Mouse (Mus musculus): Measurements from ENCODE around the gene Methig1. TPM values are rescaled to one million over a fixed set of nuclear protein-coding genes. Genes with fewer than 3 reads are reported as not detected.

Methig1 gene
- polyA plus RNA-seq, 1 experiment from 2014 or later = 0.15 TPM

DNA sequence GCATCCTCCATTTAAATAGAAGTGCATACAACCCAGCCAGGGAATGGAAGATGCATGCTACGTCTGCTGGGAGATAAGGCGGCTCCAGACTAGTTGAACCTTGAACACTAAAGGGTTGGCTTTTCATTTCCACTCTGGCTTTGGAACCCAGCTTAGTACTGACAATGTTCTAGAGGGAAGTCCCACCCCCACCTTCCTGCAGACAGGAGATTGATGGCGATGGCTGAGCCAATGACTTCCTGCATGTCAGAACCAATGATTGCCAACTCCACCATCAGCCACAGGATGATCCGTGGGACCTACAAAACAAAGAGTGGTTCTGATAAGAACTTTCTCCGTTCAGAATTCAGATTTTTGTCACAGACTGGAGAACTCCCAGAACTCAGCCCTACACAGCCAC, 53.1 kb downstream of the Methig1 start:
- Histone ChIP-seq H3K36me3 (replicated peaks; ENCODE audit: control insufficient read depth, insufficient read depth, low read depth, low read length) (peaks cover 3% of the 10 kb centered on the region; the same call in 1 of the 2 replicates), H3K27me3 (ENCODE audit: control insufficient read depth, insufficient read depth, low read length) (no peaks in the 10 kb centered on the region), H3K4me2 (ENCODE audit: low read depth, low read length) (no peak overlapping the region), H3K27ac (replicated peaks; ENCODE audit: low read depth, low read length) (no peak overlapping the region), H3K9ac (replicated peaks; ENCODE audit: low read length) (no peak overlapping the region), H3K9me3 (replicated peaks; ENCODE audit: control insufficient read depth, low read length) (no peaks in the 10 kb centered on the region), H3K4me1 (ENCODE audit: control insufficient read depth, insufficient read depth, low read length) (no peaks in the 10 kb centered on the region), H3K4me3 (ENCODE audit: low read depth, low read length) (no peak overlapping the region)
- no peak for ATAC-seq (replicated peaks; ENCODE audit: insufficient number of reproducible peaks, low FRiP score, low TSS enrichment, low read depth)
- 84% methylated on average over 5 of the region's 5 CpGs for WGBS
- no peak for DNase-seq (ENCODE audit: low spot score)

GRCm38 (mm10) chr15:100410918-100411672, 58.1 kb downstream of the Methig1 start:
- no peak for ATAC-seq (replicated peaks; ENCODE audit: insufficient number of reproducible peaks, low FRiP score, low TSS enrichment, low read depth)
- WGBS = 66% methylated on average over 14 of the region's 14 CpGs
- Histone ChIP-seq H3K36me3 (replicated peaks; ENCODE audit: control insufficient read depth, insufficient read depth, low read depth, low read length) (no peaks in the 10 kb centered on the region; the same call in 1 of the 2 replicates), H3K27ac (replicated peaks; ENCODE audit: low read depth, low read length) (no peak overlapping the region), H3K9me3 (replicated peaks; ENCODE audit: control insufficient read depth, low read length) (no peaks in the 10 kb centered on the region), H3K27me3 (ENCODE audit: control insufficient read depth, insufficient read depth, low read length) (no peaks in the 10 kb centered on the region), H3K4me1 (ENCODE audit: control insufficient read depth, insufficient read depth, low read length) (no peaks in the 10 kb centered on the region), H3K4me2 (ENCODE audit: low read depth, low read length) (no peak overlapping the region), H3K4me3 (ENCODE audit: low read depth, low read length) (no peak overlapping the region), H3K9ac (replicated peaks; ENCODE audit: low read length) (no peak overlapping the region)
- peak; percentile 14 for DNase-seq (ENCODE audit: low spot score)

- Histone ChIP-seq H3K27ac (replicated peaks; ENCODE audit: low read depth, low read length) (no peak overlapping the region), H3K4me3 (ENCODE audit: low read depth, low read length) (no peak overlapping the region), H3K36me3 (replicated peaks; ENCODE audit: control insufficient read depth, insufficient read depth, low read depth, low read length) (no peaks in the 10 kb centered on the region; the same call in 1 of the 2 replicates), H3K9ac (replicated peaks; ENCODE audit: low read length) (no peak overlapping the region), H3K27me3 (ENCODE audit: control insufficient read depth, insufficient read depth, low read length) (no peaks in the 10 kb centered on the region), H3K4me1 (ENCODE audit: control insufficient read depth, insufficient read depth, low read length) (no peaks in the 10 kb centered on the region), H3K4me2 (ENCODE audit: low read depth, low read length) (no peak overlapping the region), H3K9me3 (replicated peaks; ENCODE audit: control insufficient read depth, low read length) (no peaks in the 10 kb centered on the region)
- no peak for DNase-seq (ENCODE audit: low spot score)
- 85% methylated on average over 5 of the region's 5 CpGs for WGBS
- no peak for ATAC-seq (replicated peaks; ENCODE audit: insufficient number of reproducible peaks, low FRiP score, low TSS enrichment, low read depth)
Measured at GRCm38 (mm10) chr15:100411731-100412130, 58.8 kb downstream of the Methig1 start.

GRCm38 (mm10) chr15:100413306-100413705, 60.4 kb downstream of the Methig1 start:
- H3K36me3 ChIP-seq (replicated peaks; ENCODE audit: control insufficient read depth, insufficient read depth, low read depth, low read length) = no peaks in the 10 kb centered on the region; the same call in 1 of the 2 replicates
- DNase-seq (ENCODE audit: low spot score) = no peak
- H3K9ac ChIP-seq (replicated peaks; ENCODE audit: low read length) = no peak overlapping the region
- H3K4me3 ChIP-seq (ENCODE audit: low read depth, low read length) = no peak overlapping the region
- ATAC-seq (replicated peaks; ENCODE audit: insufficient number of reproducible peaks, low FRiP score, low TSS enrichment, low read depth) = no peak
- no peaks in the 10 kb centered on the region for H3K9me3 ChIP-seq (replicated peaks; ENCODE audit: control insufficient read depth, low read length)
- H3K4me2 ChIP-seq (ENCODE audit: low read depth, low read length) = no peak overlapping the region
- WGBS = 86% methylated on average over 4 of the region's 5 CpGs
- H3K27ac ChIP-seq (replicated peaks; ENCODE audit: low read depth, low read length) = no peak overlapping the region
- H3K4me1 ChIP-seq (ENCODE audit: control insufficient read depth, insufficient read depth, low read length) = peaks cover 2% of the 10 kb centered on the region; the same call in 1 of the 2 replicates
- no peaks in the 10 kb centered on the region for H3K27me3 ChIP-seq (ENCODE audit: control insufficient read depth, insufficient read depth, low read length)

- Histone ChIP-seq H3K27me3 (ENCODE audit: control insufficient read depth, insufficient read depth, low read length) (no peaks in the 10 kb centered on the region), H3K4me3 (ENCODE audit: low read depth, low read length) (no peak overlapping the region), H3K36me3 (replicated peaks; ENCODE audit: control insufficient read depth, insufficient read depth, low read depth, low read length) (no peaks in the 10 kb centered on the region; the same call in 1 of the 2 replicates), H3K4me2 (ENCODE audit: low read depth, low read length) (no peak overlapping the region), H3K9ac (replicated peaks; ENCODE audit: low read length) (no peak overlapping the region), H3K9me3 (replicated peaks; ENCODE audit: control insufficient read depth, low read length) (no peaks in the 10 kb centered on the region), H3K27ac (replicated peaks; ENCODE audit: low read depth, low read length) (no peak overlapping the region), H3K4me1 (ENCODE audit: control insufficient read depth, insufficient read depth, low read length) (peaks cover 2% of the 10 kb centered on the region; the same call in 1 of the 2 replicates)
- DNase-seq (ENCODE audit: low spot score) (no peak), ATAC-seq (replicated peaks; ENCODE audit: insufficient number of reproducible peaks, low FRiP score, low TSS enrichment, low read depth) (no peak)
- 71% methylated on average over 4 of the region's 4 CpGs for WGBS
Measured at GRCm38 (mm10) chr15:100414011-100414410, 61.1 kb downstream of the Methig1 start.

DNA sequence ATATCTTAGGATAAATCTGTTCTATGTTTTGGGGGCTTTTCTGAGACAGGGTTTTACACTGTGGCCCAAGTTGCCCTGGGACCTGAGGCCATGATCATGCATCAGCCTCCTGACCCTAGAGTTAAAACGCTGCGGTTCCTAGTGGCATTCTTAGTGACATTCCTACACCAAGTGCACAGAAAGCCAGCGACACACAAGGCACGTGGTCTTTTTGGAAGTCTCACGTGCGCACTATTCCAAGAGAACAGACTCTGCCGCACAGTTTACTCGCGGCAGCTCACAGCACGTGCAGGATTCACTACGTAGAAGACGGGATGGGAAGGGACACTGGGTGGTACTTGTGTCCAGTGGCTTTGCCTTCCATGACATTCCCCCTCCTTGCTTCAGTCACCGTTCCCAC, 62.0 kb downstream of the Methig1 start:
- WGBS = 91% methylated on average over 13 of the region's 13 CpGs
- no peak for ATAC-seq (replicated peaks; ENCODE audit: insufficient number of reproducible peaks, low FRiP score, low TSS enrichment, low read depth)
- H3K27me3 ChIP-seq (ENCODE audit: control insufficient read depth, insufficient read depth, low read length) = no peaks in the 10 kb centered on the region

GRCm38 (mm10) chr15:100415684-100416083, 62.7 kb downstream of the Methig1 start:
- 93% methylated on average over 8 of the region's 8 CpGs for WGBS
- Histone ChIP-seq H3K36me3 (replicated peaks; ENCODE audit: control insufficient read depth, insufficient read depth, low read depth, low read length) (no peaks in the 10 kb centered on the region; the same call in 1 of the 2 replicates), H3K4me1 (ENCODE audit: control insufficient read depth, insufficient read depth, low read length) (peaks cover 2% of the 10 kb centered on the region; the same call in 1 of the 2 replicates), H3K9me3 (replicated peaks; ENCODE audit: control insufficient read depth, low read length) (no peaks in the 10 kb centered on the region), H3K4me2 (ENCODE audit: low read depth, low read length) (no peak overlapping the region), H3K27me3 (ENCODE audit: control insufficient read depth, insufficient read depth, low read length) (no peaks in the 10 kb centered on the region), H3K4me3 (ENCODE audit: low read depth, low read length) (no peak overlapping the region), H3K9ac (replicated peaks; ENCODE audit: low read length) (no peak overlapping the region), H3K27ac (replicated peaks; ENCODE audit: low read depth, low read length) (no peak overlapping the region)
- DNase-seq (ENCODE audit: low spot score) (no peak), ATAC-seq (replicated peaks; ENCODE audit: insufficient number of reproducible peaks, low FRiP score, low TSS enrichment, low read depth) (no peak)

More for the DNA sequence above, 62.0 kb downstream of the Methig1 start:
- H3K9me3 ChIP-seq (replicated peaks; ENCODE audit: control insufficient read depth, low read length) = no peaks in the 10 kb centered on the region
- no peak overlapping the region for H3K4me2 ChIP-seq (ENCODE audit: low read depth, low read length)
- DNase-seq (ENCODE audit: low spot score) = no peak
- H3K4me1 ChIP-seq (ENCODE audit: control insufficient read depth, insufficient read depth, low read length) = peaks cover 2% of the 10 kb centered on the region; the same call in 1 of the 2 replicates
- no peak overlapping the region for H3K9ac ChIP-seq (replicated peaks; ENCODE audit: low read length)
- no peaks in the 10 kb centered on the region; the same call in 1 of the 2 replicates for H3K36me3 ChIP-seq (replicated peaks; ENCODE audit: control insufficient read depth, insufficient read depth, low read depth, low read length)
- no peak overlapping the region for H3K27ac ChIP-seq (replicated peaks; ENCODE audit: low read depth, low read length)
- H3K4me3 ChIP-seq (ENCODE audit: low read depth, low read length) = no peak overlapping the region

- ATAC-seq (replicated peaks; ENCODE audit: insufficient number of reproducible peaks, low FRiP score, low TSS enrichment, low read depth) = no peak
Measured at GRCm38 (mm10) chr15:100417854-100418450, 65.0 kb downstream of the Methig1 start.

More at GRCm38 (mm10) chr15:100417854-100418450, 65.0 kb downstream of the Methig1 start:
- H3K4me2 ChIP-seq (ENCODE audit: low read depth, low read length) = no peak overlapping the region
- no peaks in the 10 kb centered on the region for H3K9me3 ChIP-seq (replicated peaks; ENCODE audit: control insufficient read depth, low read length)
- 88% methylated on average over 9 of the region's 9 CpGs for WGBS
- no peak overlapping the region for H3K9ac ChIP-seq (replicated peaks; ENCODE audit: low read length)
- peaks cover 5% of the 10 kb centered on the region; the same call in 1 of the 2 replicates for H3K4me1 ChIP-seq (ENCODE audit: control insufficient read depth, insufficient read depth, low read length)
- H3K36me3 ChIP-seq (replicated peaks; ENCODE audit: control insufficient read depth, insufficient read depth, low read depth, low read length) = no peaks in the 10 kb centered on the region
- H3K27me3 ChIP-seq (ENCODE audit: control insufficient read depth, insufficient read depth, low read length) = no peaks in the 10 kb centered on the region
- no peak overlapping the region for H3K27ac ChIP-seq (replicated peaks; ENCODE audit: low read depth, low read length)
- DNase-seq (ENCODE audit: low spot score) = no peak
- H3K4me3 ChIP-seq (ENCODE audit: low read depth, low read length) = no peak overlapping the region
